Mouse (Mus musculus): ENCODE measurements around the gene Cep95. TPM values are rescaled to one million over a fixed set of nuclear protein-coding genes. Genes with fewer than 3 reads are reported as not detected.
A peak's percentile ranks its signal among the peaks of the same experiment; 100 is the strongest.

The Cep95 gene
- polyA plus RNA-seq, 1 experiment from 2014 or later: 22.5 TPM

DNA sequence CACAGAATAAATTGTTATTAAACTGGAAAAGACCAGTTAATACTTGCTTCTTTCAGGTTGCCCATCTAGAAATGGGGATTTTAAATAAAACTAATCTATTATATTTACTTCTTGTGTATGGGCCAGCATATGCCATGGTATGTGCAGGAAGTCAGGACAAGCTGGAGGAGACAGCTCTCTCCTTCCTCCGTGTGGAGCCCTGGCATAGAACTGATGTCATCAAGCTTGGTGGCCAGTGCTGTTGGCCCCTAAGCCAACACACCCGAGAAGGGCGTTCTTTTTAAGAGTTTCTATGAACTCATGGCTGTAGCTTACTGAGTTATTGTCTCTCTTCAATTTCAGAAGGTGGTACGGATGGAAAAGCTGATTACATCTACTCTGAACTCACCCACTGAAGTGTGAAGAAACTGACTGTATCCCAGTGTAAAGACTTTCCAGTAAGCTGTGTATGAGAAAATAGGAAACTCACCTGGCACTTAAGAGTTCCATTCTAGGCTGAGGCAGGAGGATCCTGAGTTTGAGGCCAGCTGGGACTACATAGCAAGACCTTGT is 22.4 kb upstream of the Cep95 start:
- 93% methylated on average over 4 of the region's 4 CpGs for WGBS
- Histone ChIP-seq H3K27ac (ENCODE audit: low read depth, low read length) (no peak overlapping the region), H3K9me3 (ENCODE audit: control insufficient read depth, low read length) (no peaks in the 10 kb centered on the region), H3K27me3 (ENCODE audit: control insufficient read depth, insufficient read depth, low read length) (no peaks in the 10 kb centered on the region), H3K9ac (ENCODE audit: low read depth, low read length) (no peak overlapping the region), H3K36me3 (ENCODE audit: control insufficient read depth, insufficient read depth, low read length) (peaks cover 6% of the 10 kb centered on the region), H3K4me3 (ENCODE audit: low read depth, low read length) (no peak overlapping the region), H3K4me2 (replicated peaks; ENCODE audit: low read depth, low read length) (no peak overlapping the region), H3K4me1 (replicated peaks; ENCODE audit: control insufficient read depth, insufficient read depth, low read length) (no peaks in the 10 kb centered on the region)
- DNase-seq (ENCODE audit: low spot score) (no peak), ATAC-seq (ENCODE audit: low FRiP score) (no peak)

DNA sequence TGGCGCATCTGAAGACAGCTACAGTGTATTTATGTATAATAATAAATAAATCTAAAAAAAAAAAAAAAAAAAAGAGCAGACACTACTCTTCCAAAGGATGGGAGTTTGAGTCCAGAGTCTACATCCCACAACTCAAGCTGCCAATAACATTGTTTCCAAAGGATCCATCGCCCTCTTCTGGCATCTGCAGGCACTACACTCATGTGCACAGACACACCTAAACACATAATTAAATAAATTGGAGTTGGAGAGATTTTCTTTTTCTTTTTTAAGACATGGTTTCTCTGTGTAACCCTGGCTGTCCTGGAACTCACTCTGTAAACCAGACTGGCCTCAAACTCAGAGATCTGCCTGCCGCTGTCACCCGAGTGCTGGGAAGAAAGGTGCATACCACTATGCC is 21.5 kb upstream of the Cep95 start:
- no peak overlapping the region for H3K4me2 ChIP-seq (replicated peaks; ENCODE audit: low read depth, low read length)
- H3K27ac ChIP-seq (ENCODE audit: low read depth, low read length): no peak overlapping the region
- H3K4me3 ChIP-seq (ENCODE audit: low read depth, low read length): no peak overlapping the region
- H3K9ac ChIP-seq (ENCODE audit: low read depth, low read length): no peak overlapping the region
- no peaks in the 10 kb centered on the region for H3K9me3 ChIP-seq (ENCODE audit: control insufficient read depth, low read length)
- no peaks in the 10 kb centered on the region for H3K4me1 ChIP-seq (replicated peaks; ENCODE audit: control insufficient read depth, insufficient read depth, low read length)
- ATAC-seq (ENCODE audit: low FRiP score) (no peak), DNase-seq (ENCODE audit: low spot score) (no peak)
- H3K27me3 ChIP-seq (ENCODE audit: control insufficient read depth, insufficient read depth, low read length): no peaks in the 10 kb centered on the region
- 91% methylated on average over 4 of the region's 4 CpGs for WGBS
- H3K36me3 ChIP-seq (ENCODE audit: control insufficient read depth, insufficient read depth, low read length): peaks cover 6% of the 10 kb centered on the region

DNA sequence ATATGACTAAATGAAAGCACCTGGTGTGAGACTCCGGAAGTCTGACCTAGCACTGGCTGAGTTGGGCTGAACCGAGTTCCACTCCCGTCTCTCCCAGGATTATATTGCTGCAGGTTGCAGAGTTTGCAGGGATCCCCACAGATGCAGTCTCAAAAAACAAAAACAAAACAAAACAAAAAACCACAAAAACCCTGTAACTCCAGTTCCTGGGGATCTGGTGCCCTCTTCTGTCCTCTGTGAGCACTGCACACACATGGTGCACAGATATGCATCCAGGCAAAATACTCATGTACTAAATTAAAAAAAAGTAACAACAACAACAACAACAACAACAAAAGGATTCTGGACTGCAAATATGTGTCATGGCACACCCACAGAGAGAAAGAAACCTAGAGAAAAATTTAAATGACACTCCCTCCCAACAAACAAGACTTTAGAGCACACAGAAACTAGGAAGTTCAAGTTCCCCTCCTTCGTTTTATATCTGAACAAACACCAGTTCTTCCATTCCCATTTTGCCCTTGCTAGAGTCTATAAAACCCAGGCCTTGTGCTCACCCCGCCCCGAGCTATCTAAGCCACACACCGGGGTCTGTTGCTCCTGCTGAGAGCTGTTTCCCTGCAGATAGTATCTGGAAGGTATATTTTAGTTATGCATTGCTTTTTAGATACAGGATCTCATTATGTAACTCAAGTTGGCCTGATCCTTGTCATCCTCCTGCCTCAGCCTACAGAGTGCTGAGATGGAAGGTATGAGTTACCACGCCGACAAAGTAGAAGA is 18.7 kb upstream of the Cep95 start:
- H3K9ac ChIP-seq (ENCODE audit: low read depth, low read length): no peak overlapping the region
- no peak overlapping the region for H3K27ac ChIP-seq (ENCODE audit: low read depth, low read length)
- H3K27me3 ChIP-seq (ENCODE audit: control insufficient read depth, insufficient read depth, low read length): no peaks in the 10 kb centered on the region
- WGBS: 95% methylated on average over 9 of the region's 9 CpGs
- no peak overlapping the region for H3K4me2 ChIP-seq (replicated peaks; ENCODE audit: low read depth, low read length)
- ATAC-seq (ENCODE audit: low FRiP score) (no peak), DNase-seq (ENCODE audit: low spot score) (no peak)
- H3K9me3 ChIP-seq (ENCODE audit: control insufficient read depth, low read length): no peaks in the 10 kb centered on the region
- no peaks in the 10 kb centered on the region for H3K4me1 ChIP-seq (replicated peaks; ENCODE audit: control insufficient read depth, insufficient read depth, low read length)
- peaks cover 11% of the 10 kb centered on the region for H3K36me3 ChIP-seq (ENCODE audit: control insufficient read depth, insufficient read depth, low read length)
- H3K4me3 ChIP-seq (ENCODE audit: low read depth, low read length): no peak overlapping the region

GRCm38 (mm10) chr11:106773061-106773460 is 16.0 kb upstream of the Cep95 start:
- no peaks in the 10 kb centered on the region for H3K9me3 ChIP-seq (ENCODE audit: control insufficient read depth, low read length)
- no peak overlapping the region for H3K4me3 ChIP-seq (ENCODE audit: low read depth, low read length)
- H3K9ac ChIP-seq (ENCODE audit: low read depth, low read length): no peak overlapping the region
- no peak for DNase-seq (ENCODE audit: low spot score)
- no peaks in the 10 kb centered on the region for H3K27me3 ChIP-seq (ENCODE audit: control insufficient read depth, insufficient read depth, low read length)
- H3K4me1 ChIP-seq (replicated peaks; ENCODE audit: control insufficient read depth, insufficient read depth, low read length): no peaks in the 10 kb centered on the region
- H3K4me2 ChIP-seq (replicated peaks; ENCODE audit: low read depth, low read length): no peak overlapping the region
- 95% methylated on average over 9 of the region's 9 CpGs for WGBS
- no peak overlapping the region for H3K27ac ChIP-seq (ENCODE audit: low read depth, low read length)
- ATAC-seq (ENCODE audit: low FRiP score): no peak
- H3K36me3 ChIP-seq (ENCODE audit: control insufficient read depth, insufficient read depth, low read length): peaks cover 15% of the 10 kb centered on the region; the same call in 1 of the 2 replicates

GRCm38 (mm10) chr11:106776960-106777359 is 12.1 kb upstream of the Cep95 start:
- no peak for ATAC-seq (ENCODE audit: low FRiP score)
- H3K4me2 ChIP-seq (replicated peaks; ENCODE audit: low read depth, low read length): no peak overlapping the region
- H3K27ac ChIP-seq (ENCODE audit: low read depth, low read length): no peak overlapping the region
- no peak overlapping the region for H3K9ac ChIP-seq (ENCODE audit: low read depth, low read length)
- no peaks in the 10 kb centered on the region for H3K27me3 ChIP-seq (ENCODE audit: control insufficient read depth, insufficient read depth, low read length)
- 96% methylated on average over 4 of the region's 4 CpGs for WGBS
- H3K4me1 ChIP-seq (replicated peaks; ENCODE audit: control insufficient read depth, insufficient read depth, low read length): no peaks in the 10 kb centered on the region
- H3K4me3 ChIP-seq (ENCODE audit: low read depth, low read length): no peak overlapping the region
- H3K9me3 ChIP-seq (ENCODE audit: control insufficient read depth, low read length): no peaks in the 10 kb centered on the region
- H3K36me3 ChIP-seq (ENCODE audit: control insufficient read depth, insufficient read depth, low read length): peaks cover 9% of the 10 kb centered on the region; the same call in 1 of the 2 replicates
- DNase-seq (ENCODE audit: low spot score): no peak

- WGBS: 91% methylated on average over 3 of the region's 3 CpGs
- H3K36me3 ChIP-seq (ENCODE audit: control insufficient read depth, insufficient read depth, low read length): peaks cover 9% of the 10 kb centered on the region; the same call in 1 of the 2 replicates
These were observed 11.7 kb upstream of the Cep95 start for GRCm38 (mm10) chr11:106777395-106777794.

GRCm38 (mm10) chr11:106778132-106778531 is 10.9 kb upstream of the Cep95 start:
- Histone ChIP-seq H3K27ac (ENCODE audit: low read depth, low read length) (no peak overlapping the region), H3K36me3 (ENCODE audit: control insufficient read depth, insufficient read depth, low read length) (peaks cover 11% of the 10 kb centered on the region), H3K9me3 (ENCODE audit: control insufficient read depth, low read length) (no peaks in the 10 kb centered on the region), H3K27me3 (ENCODE audit: control insufficient read depth, insufficient read depth, low read length) (no peaks in the 10 kb centered on the region), H3K4me2 (replicated peaks; ENCODE audit: low read depth, low read length) (no peak overlapping the region), H3K4me3 (ENCODE audit: low read depth, low read length) (no peak overlapping the region), H3K9ac (ENCODE audit: low read depth, low read length) (no peak overlapping the region), H3K4me1 (replicated peaks; ENCODE audit: control insufficient read depth, insufficient read depth, low read length) (no peaks in the 10 kb centered on the region)
- DNase-seq (ENCODE audit: low spot score) (no peak), ATAC-seq (ENCODE audit: low FRiP score) (no peak)
- 94% methylated on average over 7 of the region's 7 CpGs for WGBS

More at GRCm38 (mm10) chr11:106777395-106777794, 11.7 kb upstream of the Cep95 start:
- ATAC-seq (ENCODE audit: low FRiP score) (no peak), DNase-seq (ENCODE audit: low spot score) (no peak)
- H3K9me3 ChIP-seq (ENCODE audit: control insufficient read depth, low read length): no peaks in the 10 kb centered on the region
- H3K9ac ChIP-seq (ENCODE audit: low read depth, low read length): no peak overlapping the region
- no peak overlapping the region for H3K27ac ChIP-seq (ENCODE audit: low read depth, low read length)
- no peaks in the 10 kb centered on the region for H3K4me1 ChIP-seq (replicated peaks; ENCODE audit: control insufficient read depth, insufficient read depth, low read length)
- no peak overlapping the region for H3K4me2 ChIP-seq (replicated peaks; ENCODE audit: low read depth, low read length)
- H3K4me3 ChIP-seq (ENCODE audit: low read depth, low read length): no peak overlapping the region
- H3K27me3 ChIP-seq (ENCODE audit: control insufficient read depth, insufficient read depth, low read length): no peaks in the 10 kb centered on the region

- Histone ChIP-seq H3K27me3 (ENCODE audit: control insufficient read depth, insufficient read depth, low read length) (no peaks in the 10 kb centered on the region), H3K4me1 (replicated peaks; ENCODE audit: control insufficient read depth, insufficient read depth, low read length) (no peaks in the 10 kb centered on the region), H3K27ac (ENCODE audit: low read depth, low read length) (peak overlapping the region; percentile 86), H3K36me3 (ENCODE audit: control insufficient read depth, insufficient read depth, low read length) (peaks cover 16% of the 10 kb centered on the region), H3K4me3 (ENCODE audit: low read depth, low read length) (peak overlapping the region; percentile 77), H3K4me2 (replicated peaks; ENCODE audit: low read depth, low read length) (peak overlapping the region; percentile 82), H3K9ac (ENCODE audit: low read depth, low read length) (peak overlapping the region; percentile 86), H3K9me3 (ENCODE audit: control insufficient read depth, low read length) (no peaks in the 10 kb centered on the region)
- DNase-seq (ENCODE audit: low spot score) (no peak), ATAC-seq (ENCODE audit: low FRiP score) (peak; percentile 85)
- WGBS: 2% methylated on average over 39 of the region's 39 CpGs
These were observed 10.3 kb upstream of the Cep95 start for GRCm38 (mm10) chr11:106778589-106779387.

All from hindbrain, embryonic 11.5 days (tissue).